Mouse (Mus musculus): Measurements from ENCODE around the gene Anxa11.
"Not testable (repeated sequence)": the region's sequence is repeated elsewhere in the genome, so short reads cannot be mapped to it uniquely, and the experiment has no call there.

The Anxa11 gene

DNA sequence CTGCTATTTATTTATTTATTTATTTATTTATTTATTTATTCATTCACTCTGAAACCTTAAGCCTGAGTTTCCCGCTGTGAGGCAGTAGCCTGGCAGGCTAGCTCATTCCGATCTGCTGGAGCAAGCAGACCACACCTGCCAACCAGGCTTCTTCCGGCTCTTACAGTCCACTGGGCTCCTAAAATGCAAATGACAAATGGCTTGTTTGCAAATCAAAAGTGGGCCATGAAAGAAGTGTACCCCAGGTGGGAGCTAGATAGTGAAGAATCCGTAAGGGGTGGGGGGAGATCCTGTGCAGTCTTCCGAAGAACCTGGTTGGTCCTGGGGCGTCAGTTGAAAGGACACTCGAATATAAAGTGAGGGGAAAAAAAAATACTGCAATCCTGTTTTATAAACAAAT lies 995 bp upstream of the Anxa11 start:
- DNase-seq (ENCODE audit: extremely low spot score, low read depth, low spot score), result no peak

DNA sequence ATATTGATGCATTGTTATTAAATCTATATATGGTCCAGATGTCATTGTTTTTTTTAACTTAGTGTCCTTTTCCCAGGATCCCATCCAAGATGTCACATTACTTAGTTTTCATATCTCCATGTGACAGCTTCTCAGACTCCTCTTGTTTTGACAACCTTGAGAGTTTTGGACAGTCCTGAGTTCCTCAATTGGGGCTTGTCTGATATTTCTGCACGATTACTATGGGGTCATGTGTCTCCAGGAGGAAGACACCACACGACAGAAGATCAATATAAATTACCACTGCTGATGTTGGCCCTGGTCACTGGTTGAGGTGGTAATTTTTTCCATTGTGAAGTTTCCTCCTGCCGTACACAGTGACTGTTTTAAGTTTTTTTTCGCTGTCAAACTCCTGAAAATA lies 377 bp upstream of the Anxa11 start:
- no peak for DNase-seq (ENCODE audit: extremely low spot score, low read depth, low spot score)

DNA sequence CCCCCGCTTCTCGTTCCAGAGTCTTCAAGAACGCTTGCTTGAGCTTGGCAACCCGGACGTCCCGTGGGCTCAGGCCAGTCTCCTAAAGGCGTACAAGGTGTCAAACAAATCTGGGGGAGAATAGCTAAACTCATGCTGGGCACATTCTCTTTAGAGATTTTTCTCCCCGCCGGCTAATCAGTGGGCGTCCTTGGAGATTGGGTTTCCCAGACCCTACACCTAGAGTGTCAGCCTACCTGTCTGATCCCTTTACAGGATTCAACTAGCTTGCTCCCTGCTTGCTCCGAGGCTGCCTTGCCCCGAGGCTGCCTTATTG lies 690 bp downstream of the Anxa11 start:
- DNase-seq (ENCODE audit: extremely low spot score, low read depth, low spot score), result no peak

DNA sequence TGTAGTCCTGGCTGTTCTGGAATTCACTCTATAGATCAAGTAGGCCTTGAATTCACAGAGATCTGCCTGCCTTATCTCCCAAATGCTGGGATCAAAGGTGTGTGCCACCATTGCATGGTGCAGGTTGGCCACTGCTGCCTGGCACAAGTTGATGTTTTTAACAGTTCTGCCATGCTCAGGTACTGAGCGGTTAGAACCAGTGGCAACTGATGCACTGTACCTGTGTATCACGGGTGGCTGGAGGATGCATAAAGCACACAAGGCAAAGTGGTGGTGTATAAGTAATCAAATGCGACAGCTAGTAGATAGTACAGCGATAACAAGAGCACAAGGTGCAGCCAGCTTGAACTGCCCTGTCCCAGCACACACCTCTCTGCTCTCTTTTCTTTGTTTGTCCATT lies 2.4 kb downstream of the Anxa11 start:
- no peak for DNase-seq (ENCODE audit: extremely low spot score, low read depth, low spot score)

DNA sequence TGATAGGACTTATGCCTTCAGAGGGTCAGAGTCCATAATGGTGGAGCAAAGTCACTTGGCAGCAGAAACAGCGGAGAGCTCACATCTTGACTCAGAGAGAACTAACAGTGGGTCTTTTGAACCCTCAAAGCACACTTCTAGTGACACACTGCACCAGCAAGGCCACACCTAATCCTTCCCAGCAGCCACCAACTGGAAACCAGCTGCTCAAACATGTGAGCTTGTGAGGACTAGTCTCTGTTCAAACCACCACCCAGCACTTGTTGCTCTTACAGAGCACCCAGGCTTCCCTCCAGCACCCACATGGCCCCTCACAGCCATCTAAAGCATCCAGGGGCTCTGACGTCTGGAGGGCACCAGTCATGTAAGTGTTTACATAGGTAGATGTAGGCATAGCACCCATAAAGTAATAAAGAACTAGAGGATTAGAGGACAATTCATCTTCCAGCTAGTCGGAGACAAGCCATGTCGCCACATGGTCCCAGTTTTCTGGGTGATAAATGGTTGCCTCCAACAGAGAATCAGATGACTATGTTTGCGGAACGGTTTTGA lies 4.0 kb downstream of the Anxa11 start:
- DNase-seq (ENCODE audit: extremely low spot score, low read depth, low spot score), result no peak

DNA sequence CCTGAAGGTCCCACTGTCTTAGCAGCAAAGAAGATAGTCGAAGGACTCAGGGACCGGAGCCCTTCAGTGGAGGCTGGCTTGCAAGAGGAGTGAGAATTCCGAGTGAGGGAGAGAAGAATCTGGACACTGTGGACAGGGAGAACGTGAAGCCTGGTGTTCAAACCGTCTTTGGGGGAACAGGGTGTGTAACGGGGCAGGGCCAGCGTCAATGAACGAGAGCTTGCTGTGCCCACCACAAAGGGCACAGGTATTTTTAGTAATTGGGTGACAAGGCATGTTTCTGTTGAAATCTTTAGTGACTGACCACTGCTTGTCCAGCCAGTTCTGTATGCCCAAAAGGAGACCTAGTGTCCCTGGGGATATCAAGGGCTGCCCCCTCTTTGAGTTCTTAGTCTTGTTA lies 4.6 kb downstream of the Anxa11 start:
- DNase-seq (ENCODE audit: extremely low spot score, low read depth, low spot score), result no peak

DNA sequence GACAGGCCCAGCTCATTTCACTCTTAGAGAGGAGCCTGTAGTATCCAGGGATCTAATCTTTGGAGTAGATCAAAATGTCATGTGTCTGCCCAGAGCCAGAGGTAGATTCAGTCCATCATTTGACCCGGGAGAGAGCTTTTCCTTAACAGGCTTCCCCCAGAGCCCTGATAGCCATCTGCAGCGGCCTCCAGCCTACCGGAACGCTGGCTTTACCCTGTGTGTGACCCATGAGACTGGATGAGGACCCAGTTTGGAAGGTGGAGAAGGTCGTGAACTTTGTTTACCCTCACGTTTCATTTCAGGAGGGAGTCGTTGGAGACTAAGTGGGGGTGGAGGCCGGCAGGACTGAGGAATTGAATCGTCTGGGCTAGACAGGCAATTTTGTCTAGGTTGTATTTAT lies 5.7 kb downstream of the Anxa11 start:
- DNase-seq (ENCODE audit: extremely low spot score, low read depth, low spot score), result no peak

DNA sequence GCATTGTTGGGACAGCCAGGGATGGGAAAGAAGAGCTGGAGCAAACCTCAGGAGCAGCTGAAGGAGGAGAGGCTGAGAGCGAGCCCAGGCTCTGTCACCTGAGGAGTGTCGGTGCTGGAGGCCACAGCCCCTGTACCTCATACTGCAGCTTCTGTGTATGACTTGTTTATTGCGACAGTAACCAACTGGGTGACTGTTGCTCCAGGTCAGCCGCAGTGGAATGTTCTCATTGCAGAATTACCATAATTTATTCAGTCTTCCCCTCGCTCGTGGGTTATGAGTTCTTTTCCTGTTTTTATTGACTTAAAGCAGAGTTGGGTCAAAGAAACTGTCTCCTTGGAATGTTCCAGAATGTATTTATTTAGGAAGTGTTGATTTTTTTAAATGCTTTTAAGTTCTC lies 6.3 kb downstream of the Anxa11 start:
- no peak for DNase-seq (ENCODE audit: extremely low spot score, low read depth, low spot score)

DNA sequence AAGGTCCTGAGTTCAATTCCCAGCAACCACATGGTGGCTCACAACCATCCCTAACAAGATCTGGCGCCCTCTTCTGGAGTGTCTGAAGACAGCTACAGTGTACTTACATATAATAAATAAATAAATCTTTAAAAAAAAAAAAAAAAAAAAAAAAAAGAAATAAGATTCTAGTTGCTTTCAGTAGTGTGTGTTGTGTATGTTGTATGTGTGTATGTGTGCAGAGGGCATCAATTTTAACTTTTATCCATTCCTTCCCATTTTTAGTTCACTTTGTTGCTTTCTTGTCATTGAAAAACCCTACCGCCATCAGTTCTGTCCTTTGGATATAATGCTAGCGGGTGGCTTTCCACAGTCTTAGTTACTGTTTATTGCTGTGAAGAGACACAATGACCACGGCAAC lies 6.8 kb downstream of the Anxa11 start:
- not testable (repeated sequence) for DNase-seq (ENCODE audit: extremely low spot score, low read depth, low spot score)

DNA sequence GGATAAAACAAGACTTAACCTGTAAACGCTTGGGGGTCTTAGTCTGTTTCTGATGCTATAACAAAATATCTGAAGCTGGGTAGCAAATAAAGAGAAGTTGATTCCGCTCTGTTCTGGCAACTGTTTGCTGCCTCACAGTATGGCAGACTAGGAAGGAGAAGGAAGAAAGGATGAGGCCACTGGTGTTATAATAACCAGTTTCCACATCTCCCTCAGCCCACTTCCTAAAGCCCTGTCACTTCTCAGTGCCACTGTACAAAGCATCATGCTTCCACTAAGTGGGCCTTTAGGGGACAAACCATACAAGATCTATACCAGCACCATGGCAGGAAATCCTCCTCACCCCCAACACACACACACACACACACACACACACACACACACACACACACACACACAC lies 8.5 kb downstream of the Anxa11 start:
- DNase-seq (ENCODE audit: extremely low spot score, low read depth, low spot score), result no peak

DNA sequence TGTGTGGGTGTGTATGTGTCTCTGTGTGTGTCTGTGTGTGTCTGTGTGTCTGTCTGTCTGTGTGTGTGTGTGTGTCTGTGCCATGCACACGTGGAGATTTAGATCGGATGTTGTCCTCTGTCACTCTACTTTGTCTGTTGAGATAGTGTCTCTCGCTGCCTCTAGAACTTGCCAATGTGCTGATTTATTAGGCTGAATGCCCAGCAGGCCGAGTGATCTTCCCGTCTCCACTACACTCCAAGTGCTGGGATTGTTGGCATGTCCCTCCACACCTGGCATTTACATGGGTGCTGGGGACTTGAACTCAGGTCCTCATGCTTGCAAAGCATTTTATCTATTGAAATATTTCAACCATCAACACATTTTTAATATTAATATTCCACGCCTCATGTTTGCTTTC lies 9.2 kb downstream of the Anxa11 start:
- DNase-seq (ENCODE audit: extremely low spot score, low read depth, low spot score), result no peak

DNA sequence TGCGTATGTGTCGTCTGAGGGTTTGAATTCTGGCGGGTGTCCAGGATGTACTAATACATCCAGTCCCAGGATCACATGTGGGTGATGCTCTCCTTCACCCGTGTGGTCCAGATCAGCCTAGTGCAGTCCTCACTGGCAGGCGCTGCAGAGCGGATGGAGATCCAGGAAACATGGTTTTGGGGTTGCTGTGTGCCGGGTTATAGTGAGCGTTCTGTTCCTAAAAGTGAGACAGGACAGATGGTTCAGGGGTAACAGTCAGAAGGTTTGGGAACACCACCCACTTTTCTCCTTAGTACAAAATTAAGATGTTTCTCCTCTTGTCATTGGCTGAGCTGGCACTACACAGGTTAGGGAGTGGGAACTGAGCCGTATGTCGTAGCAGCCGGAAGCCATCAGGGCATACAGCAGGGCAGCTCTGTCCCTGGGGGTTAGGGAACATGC lies 10.2 kb downstream of the Anxa11 start:
- DNase-seq (ENCODE audit: extremely low spot score, low read depth, low spot score), result no peak

DNA sequence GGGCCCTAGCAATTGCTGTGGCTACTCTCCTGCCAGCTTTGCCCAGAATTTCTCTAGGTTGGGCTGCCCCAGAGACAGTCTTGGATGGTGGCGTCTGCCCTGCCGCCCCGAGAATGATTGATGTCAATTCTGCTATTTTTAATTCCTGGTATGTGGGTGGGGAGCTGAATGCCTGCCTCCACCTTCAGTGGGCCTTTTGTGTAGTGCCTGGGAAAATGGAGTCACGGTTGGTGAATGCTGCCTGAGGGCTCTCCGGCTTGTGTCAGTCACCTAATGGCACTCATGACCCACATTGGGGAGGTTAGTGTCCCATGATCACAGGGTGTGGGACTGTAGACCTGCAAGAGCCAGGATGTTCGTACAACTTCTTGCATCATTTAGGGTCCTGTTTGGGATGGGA lies 11.3 kb downstream of the Anxa11 start:
- no peak for DNase-seq (ENCODE audit: extremely low spot score, low read depth, low spot score)

DNA sequence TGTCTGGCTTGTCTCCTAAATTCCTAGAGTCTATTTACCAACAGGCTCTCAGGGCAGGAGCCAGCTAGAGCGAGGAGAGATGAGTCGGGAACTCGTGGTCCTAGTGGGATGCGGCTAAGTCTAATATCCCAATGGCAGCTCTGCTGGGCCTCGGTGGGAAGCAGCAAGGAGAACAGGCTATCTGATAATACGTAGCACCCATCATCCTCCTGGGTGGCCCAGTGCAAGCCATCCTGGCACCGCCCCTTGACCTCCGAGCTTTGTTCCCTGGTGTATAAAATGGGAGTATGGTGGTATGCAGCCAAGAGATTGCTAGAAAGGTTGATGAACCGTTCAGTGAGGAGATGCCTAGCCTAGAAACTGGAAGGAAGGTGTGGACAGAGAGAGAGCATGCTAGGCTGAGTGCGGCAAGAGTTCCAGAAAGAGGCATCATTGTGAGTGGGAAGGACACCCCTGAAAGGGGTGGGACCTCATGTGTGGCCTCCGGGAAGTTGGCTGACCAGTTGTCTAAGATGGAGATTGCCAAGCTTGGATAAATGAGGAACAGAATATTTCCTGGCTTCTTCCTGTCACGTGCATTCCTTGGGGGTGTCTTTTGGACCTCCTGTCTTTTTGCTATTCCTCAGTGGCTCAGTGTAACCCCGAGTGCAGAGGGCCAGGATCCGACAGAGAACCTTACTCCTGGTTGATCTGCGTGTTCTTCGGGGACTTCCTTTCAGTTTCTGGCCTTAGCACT lies 11.9 kb downstream of the Anxa11 start:
- no peak for DNase-seq (ENCODE audit: extremely low spot score, low read depth, low spot score)

DNA sequence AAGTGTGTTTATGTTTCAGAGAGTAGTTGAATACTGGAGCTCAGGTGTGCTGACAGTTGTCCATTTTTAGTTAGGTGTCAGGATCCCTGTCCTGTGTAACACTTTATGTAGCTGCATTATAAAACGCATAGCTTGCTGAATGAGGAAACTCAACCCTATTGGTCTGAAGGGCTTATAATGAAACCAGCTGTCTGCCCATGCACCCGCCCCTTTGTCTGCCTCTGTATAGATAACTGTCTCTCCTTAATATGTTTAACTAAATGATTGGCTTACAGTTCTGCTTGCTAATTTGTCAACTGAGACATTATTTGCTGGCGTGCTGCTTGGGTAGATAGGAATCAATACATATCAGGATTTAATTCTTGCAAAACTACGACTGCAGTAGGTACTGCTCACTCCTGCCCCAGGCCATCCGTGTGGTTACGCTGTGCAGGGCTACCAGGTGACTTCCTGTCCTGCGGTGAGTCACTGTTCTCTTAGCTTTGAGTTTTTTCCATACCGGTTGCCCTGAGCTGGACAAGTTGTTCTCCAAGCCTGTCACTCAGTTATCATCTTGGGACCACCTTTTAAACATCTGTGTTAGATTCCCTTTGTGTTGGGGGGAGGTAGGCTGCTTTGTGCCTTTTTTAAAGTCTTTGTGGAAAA lies 13.4 kb downstream of the Anxa11 start:
- no peak for DNase-seq (ENCODE audit: extremely low spot score, low read depth, low spot score)

DNA sequence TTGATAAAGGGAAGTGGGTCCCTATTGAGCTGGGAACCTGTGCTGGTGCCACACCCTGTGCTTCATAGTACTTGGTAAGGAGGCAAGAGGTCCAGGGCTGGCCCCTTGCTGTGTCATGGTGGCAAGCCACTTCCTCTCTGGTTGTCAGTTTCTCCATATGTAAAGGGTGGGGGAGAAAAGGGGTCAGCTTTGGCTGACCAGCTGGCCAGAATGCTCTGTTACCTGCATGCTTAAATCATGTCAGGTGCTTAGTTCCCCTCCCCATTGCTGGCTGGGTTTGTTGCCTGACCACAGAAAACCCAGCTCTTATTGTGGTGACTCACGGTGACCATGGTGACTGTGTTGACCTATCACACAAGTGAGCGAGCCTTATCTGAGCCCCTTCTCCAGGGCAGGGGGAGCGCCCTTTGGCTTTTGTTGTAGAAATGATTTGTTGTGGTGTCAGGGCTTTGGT lies 15.2 kb downstream of the Anxa11 start:
- DNase-seq (ENCODE audit: extremely low spot score, low read depth, low spot score), result no peak

DNA sequence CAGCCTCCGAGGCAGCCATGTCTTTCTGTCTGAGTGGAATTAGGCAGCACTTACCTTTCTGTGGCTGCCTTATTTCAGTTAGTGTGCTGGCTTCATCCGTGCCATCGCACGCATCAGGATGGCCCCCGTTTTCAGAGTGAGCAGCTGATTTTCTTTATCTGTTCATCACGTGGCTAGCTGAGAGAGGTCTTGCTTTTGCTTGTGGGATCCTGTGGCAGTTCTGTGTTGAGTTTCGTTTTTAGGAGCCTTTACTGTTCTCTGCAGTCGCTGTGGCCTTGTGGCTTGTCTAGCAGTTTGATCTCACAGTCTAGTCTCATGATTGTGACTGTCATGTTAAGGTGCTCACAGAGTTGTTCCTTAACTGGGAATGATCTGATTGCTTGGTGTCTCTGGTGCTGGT lies 16.0 kb downstream of the Anxa11 start:
- no peak for DNase-seq (ENCODE audit: extremely low spot score, low read depth, low spot score)

DNA sequence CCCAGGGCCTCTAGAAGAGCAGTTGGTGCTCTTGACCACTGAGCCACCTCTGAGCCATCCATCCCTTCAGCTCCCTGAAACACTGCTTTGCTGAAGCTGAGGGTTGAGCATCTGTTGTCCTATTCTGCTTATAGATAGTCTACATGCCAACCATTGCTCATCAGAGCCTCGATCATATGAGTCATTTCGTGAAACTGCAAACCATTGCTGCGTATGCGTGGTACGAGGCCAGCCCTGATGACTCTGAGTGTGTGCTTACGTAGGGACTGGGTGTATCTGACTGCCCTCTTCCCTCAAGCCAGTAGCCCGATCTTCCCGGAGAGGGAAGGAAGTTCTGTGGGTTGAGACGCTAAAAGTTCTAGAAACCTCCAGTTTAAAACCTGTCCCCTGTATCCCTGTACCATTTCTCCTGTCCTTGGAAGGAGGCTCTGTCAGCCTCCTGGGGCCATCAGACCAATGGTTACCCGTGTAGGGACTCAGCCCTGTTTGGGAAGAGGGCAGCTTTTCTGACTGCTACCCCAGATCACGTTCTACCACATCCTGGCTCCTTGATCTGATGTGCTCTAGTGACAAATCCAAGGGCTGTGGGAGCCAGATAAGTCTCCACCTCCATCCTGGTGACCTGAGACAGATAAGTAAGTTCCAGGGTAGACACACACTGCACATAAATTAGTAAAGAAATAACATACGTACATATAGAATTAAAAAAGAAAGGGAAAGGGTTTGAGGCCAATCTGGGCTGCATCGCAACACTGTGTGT lies 20.0 kb downstream of the Anxa11 start:
- DNase-seq (ENCODE audit: extremely low spot score, low read depth, low spot score), result no peak

DNA sequence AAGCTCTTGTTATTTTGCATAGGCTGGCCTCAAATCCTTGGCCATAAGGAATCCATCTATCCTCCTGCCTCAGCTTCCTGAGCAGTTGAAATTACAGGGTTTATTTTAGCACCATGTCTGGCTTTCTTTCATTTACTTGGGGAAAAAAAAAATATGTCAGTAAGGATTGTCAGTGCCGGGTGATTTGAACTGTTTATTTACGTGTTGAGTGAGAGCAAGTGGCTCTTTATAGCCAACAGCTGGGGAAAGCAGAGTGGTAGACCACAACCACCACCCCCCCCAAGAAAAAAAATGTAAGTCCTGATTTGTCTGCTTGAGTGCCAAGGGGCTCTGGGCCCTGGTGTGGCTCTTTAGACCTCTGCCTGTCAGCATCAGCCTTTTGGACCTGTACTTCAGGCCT lies 21.8 kb downstream of the Anxa11 start:
- no peak for DNase-seq (ENCODE audit: extremely low spot score, low read depth, low spot score)

DNA sequence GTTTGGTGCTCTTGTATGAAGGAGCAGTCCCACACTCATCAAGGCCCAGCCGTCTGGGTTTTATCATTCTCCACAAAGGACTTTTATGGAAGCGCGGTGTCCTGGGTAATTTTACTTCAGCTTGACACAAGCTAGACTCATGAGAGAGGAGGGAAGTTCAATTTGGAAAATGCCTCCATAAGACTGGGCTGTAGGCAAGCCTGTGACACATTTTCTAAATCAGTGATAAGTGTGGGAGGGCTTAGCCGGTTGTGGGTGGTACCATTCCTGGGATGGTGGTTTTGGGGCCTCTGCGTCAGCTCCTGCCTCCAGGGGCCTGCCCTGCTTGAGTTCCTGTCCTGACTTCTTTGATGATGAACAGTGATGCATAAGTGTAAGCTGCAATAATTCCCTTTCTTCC lies 23.3 kb downstream of the Anxa11 start:
- DNase-seq (ENCODE audit: extremely low spot score, low read depth, low spot score), result no peak

DNA sequence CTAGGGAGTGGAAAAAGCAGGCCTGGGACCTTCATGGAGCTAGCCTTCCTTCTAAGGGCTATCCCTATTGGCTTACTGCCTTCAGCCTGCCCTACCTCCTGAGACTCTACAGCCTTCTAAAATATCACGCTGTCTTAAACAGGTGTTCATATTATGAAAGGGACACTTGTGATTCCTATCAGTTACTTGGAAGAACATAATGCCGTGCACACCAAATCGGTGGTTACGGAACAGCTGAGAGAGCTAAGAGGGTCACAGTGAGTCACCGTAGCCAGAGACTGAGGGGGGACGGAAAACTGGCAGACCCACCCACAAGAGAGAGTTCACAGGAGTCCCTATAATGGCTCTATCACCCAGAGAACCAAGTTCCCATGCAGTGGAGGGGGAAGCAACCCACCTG lies 24.4 kb downstream of the Anxa11 start:
- DNase-seq (ENCODE audit: extremely low spot score, low read depth, low spot score), result no peak

DNA sequence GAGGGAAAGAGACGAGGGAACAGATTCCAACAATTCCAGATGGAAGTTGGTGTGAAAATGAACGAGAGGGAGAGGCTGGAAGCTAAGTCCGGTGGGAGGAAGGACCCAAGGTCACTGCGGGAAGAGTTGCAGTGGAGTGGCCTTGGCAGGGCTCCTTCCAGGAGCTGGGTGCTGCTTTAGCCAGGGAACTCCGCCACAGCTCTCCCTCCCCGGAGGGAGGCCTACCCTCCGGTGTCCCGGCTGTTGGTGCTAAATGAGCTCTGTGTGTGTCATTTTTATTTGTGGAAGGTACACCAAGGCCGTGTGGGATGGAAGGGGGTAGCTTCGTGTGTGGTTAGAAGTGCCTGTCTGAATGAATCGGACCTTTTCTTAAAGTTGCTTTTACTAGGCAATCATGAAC lies 24.9 kb downstream of the Anxa11 start:
- no peak for DNase-seq (ENCODE audit: extremely low spot score, low read depth, low spot score)
